Mouse (Mus musculus): ENCODE measurements around the gene Pcolce2. TPM values are rescaled to one million over a fixed set of nuclear protein-coding genes. Genes with fewer than 3 reads are reported as not detected.

Pcolce2 gene
- 5.4 TPM for polyA plus RNA-seq (2015; fragmentation: Illumina TruSeq; extraction: RNeasy Lipid Tissue Mini Kit (QIAGEN cat#74804); ENCODE audit: insufficient read depth, low replicate concordance)

GRCm38 (mm10) chr9:95637271-95638181, at the start of gene Pcolce2:
TSS of gene Pcolce2 (plus strand) at chr9:95637601.

Other genes with a start within 250 kb of the Pcolce2 start
- 1.3 TPM for gene Chst2, start 230.9 kb upstream of the Pcolce2 start, polyA plus RNA-seq (2015; fragmentation: Illumina TruSeq; extraction: RNeasy Lipid Tissue Mini Kit (QIAGEN cat#74804); ENCODE audit: insufficient read depth, low replicate concordance)
- gene U2surp, start 125.6 kb upstream of the Pcolce2 start, polyA plus RNA-seq (2015; fragmentation: Illumina TruSeq; extraction: RNeasy Lipid Tissue Mini Kit (QIAGEN cat#74804); ENCODE audit: insufficient read depth, low replicate concordance) = 88.8 TPM
- gene Paqr9, start 77.9 kb upstream of the Pcolce2 start, polyA plus RNA-seq (2015; fragmentation: Illumina TruSeq; extraction: RNeasy Lipid Tissue Mini Kit (QIAGEN cat#74804); ENCODE audit: insufficient read depth, low replicate concordance) = 16.1 TPM
- gene Trpc1, start 112.8 kb downstream of the Pcolce2 start, polyA plus RNA-seq (2015; fragmentation: Illumina TruSeq; extraction: RNeasy Lipid Tissue Mini Kit (QIAGEN cat#74804); ENCODE audit: insufficient read depth, low replicate concordance) = 1.9 TPM
- 2.5 TPM for gene Pls1, start 207.7 kb downstream of the Pcolce2 start, polyA plus RNA-seq (2015; fragmentation: Illumina TruSeq; extraction: RNeasy Lipid Tissue Mini Kit (QIAGEN cat#74804); ENCODE audit: insufficient read depth, low replicate concordance)
- gene Atr, start 220.0 kb downstream of the Pcolce2 start, polyA plus RNA-seq (2015; fragmentation: Illumina TruSeq; extraction: RNeasy Lipid Tissue Mini Kit (QIAGEN cat#74804); ENCODE audit: insufficient read depth, low replicate concordance) = 31.0 TPM

Measured in spleen, adult 10 weeks (tissue).